Mouse (Mus musculus) midbrain, embryonic 14.5 days (tissue): ENCODE data around the gene Acmsd. TPM values are rescaled to one million over a fixed set of nuclear protein-coding genes. Genes with fewer than 3 reads are reported as not detected.
"Not testable (repeated sequence)": the region's sequence is repeated elsewhere in the genome, so short reads cannot be mapped to it uniquely, and the experiment has no call there.

Experiments used
- ATAC-seq: fragments of 200-750 bp; cut with Nextera tagmentation; 2 replicates; pipeline ENCODE4 v1.8.0; 2017; ENCODE audit warnings: moderate number of reproducible peaks, moderate library complexity; ENCODE audit not compliant: low FRiP score, low TSS enrichment
- DNase-seq: peaks from one replicate; pipeline ENCODE4 v3.0.0-alpha.2; 2015
- H3K27ac ChIP-seq: fragments of 300-500 bp; sonication (generic); replicated peaks from 2 replicates; pipeline ENCODE4 v1.5.1; 2014; ENCODE audit warnings: mild to moderate bottlenecking, low read depth, low read length, moderate library complexity
- H3K27me3 ChIP-seq: fragments of 300-500 bp; sonication (generic); 2 replicates; pipeline ENCODE4 v1.6.1; 2014; ENCODE audit warnings: low read length, control low read depth, mixed read lengths; ENCODE audit not compliant: control insufficient read depth, insufficient read depth
- H3K36me3 ChIP-seq: fragments of 300-500 bp; sonication (generic); 2 replicates; pipeline ENCODE4 v1.6.1; 2014; ENCODE audit warnings: low read length, control low read depth; ENCODE audit not compliant: control insufficient read depth, insufficient read depth
- H3K4me1 ChIP-seq: fragments of 300-500 bp; sonication (generic); 2 replicates; pipeline ENCODE4 v1.6.1; 2014; ENCODE audit warnings: mild to moderate bottlenecking, antibody characterized with exemption, low read length, control low read depth; ENCODE audit not compliant: control insufficient read depth, insufficient read depth
- H3K4me2 ChIP-seq: fragments of 300-500 bp; sonication (generic); 2 replicates; pipeline ENCODE4 v1.6.1; 2014; ENCODE audit warnings: mild to moderate bottlenecking, low read length, moderate library complexity
- H3K4me3 ChIP-seq: fragments of 300-500 bp; sonication (generic); replicated peaks from 2 replicates; pipeline ENCODE4 v1.5.1; 2014; ENCODE audit warnings: low read depth, low read length
- H3K9ac ChIP-seq: fragments of 300-500 bp; sonication (generic); replicated peaks from 2 replicates; pipeline ENCODE4 v1.6.1; 2014; ENCODE audit warnings: mild to moderate bottlenecking, low read length, moderate library complexity
- H3K9me3 ChIP-seq: fragments of 300-500 bp; sonication (generic); 2 replicates; pipeline ENCODE4 v1.6.1; 2016; ENCODE audit warnings: low read length, control low read depth, mixed read lengths; ENCODE audit not compliant: control insufficient read depth
- WGBS: fragments of 180-500 bp; shearing (Covaris S2); extraction: QIAGEN DNeasy Blood & Tissue Kit; methylation state at CpG from one replicate; pipeline ENCODE4 v1.1.7; 2014; 5-methylcytosine and 5-hydroxymethylcytosine counted together
- polyA plus RNA-seq: library from polyadenylated mRNA; unstranded; fragments of >200 nt; fragmentation: Nextera tagmentation; extraction: Ambion mirVana; gene quantifications from 2 replicates; pipeline ENCODE4 v1.2.1, GENCODE M21; 2014

Acmsd gene
- polyA plus RNA-seq, 1 experiment from 2014 or later = 0.13 TPM

DNA sequence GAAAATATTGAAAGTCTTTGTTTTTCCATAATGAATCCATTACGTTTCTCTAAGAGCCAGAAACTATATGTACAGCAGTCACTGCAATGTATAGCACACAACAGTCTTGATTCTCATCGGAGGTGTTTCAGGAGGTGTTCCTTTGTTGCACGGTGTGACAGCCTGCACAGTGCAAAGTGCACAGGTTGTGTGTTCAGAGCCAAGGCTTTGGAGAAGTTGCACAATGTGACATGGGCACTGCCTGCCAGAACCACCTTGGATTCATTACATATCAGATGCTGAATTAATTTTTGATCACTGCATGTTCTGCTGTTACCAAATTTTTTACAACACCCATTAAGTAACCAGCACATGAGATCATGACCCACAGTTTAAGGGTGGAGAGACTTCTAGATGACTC lies 3.2 kb downstream of the Acmsd start:
- Histone ChIP-seq H3K4me1 (no peaks in the 10 kb centered on the region), H3K27ac (no peak overlapping the region), H3K9me3 (no peaks in the 10 kb centered on the region), H3K9ac (no peak overlapping the region), H3K4me2 (no peak overlapping the region), H3K27me3 (no peaks in the 10 kb centered on the region), H3K36me3 (no peaks in the 10 kb centered on the region), H3K4me3 (no peak overlapping the region)
- ATAC-seq = no peak
- no peak for DNase-seq
- WGBS = 90% methylated on average over 3 of the region's 3 CpGs

DNA sequence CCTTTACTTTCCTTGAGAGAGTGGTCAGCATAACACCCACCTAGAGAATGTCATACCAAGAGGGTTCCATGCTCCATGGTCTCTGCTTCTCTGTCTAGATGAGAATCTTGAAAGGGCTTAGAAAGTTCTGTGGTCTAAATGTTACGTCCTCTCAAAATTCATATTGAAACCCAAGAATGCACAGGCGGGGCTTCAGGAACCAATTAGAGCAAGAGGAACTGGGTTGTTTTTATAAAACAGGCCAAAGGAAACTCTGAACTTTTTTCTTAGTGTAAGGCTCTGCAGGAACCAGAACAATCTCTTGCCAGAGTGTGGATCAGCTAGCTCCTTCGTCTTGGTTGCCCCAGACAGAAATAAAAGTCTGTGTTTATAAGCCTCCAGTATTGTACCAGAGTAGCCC lies 3.6 kb downstream of the Acmsd start:
- no peak overlapping the region for H3K4me3 ChIP-seq
- ATAC-seq = no peak
- no peaks in the 10 kb centered on the region for H3K27me3 ChIP-seq
- WGBS = 84% methylated on average over 3 of the region's 3 CpGs
- H3K36me3 ChIP-seq = no peaks in the 10 kb centered on the region
- H3K9me3 ChIP-seq = no peaks in the 10 kb centered on the region
- H3K9ac ChIP-seq = no peak overlapping the region
- no peak overlapping the region for H3K27ac ChIP-seq
- no peak overlapping the region for H3K4me2 ChIP-seq
- no peaks in the 10 kb centered on the region for H3K4me1 ChIP-seq
- DNase-seq = no peak

DNA sequence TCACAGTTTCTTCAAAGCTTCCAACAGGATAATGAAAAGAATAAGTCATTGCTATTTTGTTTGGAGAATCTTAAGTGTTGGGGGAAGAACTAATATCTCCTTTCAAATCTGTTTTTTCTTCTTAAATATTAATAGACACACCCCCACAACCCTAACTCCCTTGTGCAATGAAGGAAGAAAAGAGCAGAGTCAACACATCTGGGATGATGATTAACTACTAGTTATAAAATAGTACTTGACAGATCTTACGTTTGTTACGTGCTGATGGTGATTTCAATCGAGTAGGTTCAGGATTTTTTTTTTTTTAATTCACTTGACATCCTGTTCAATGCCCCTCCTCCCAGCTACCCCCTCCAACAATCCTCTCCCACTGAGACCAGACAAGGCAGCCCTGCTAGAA lies 6.1 kb downstream of the Acmsd start:
- DNase-seq = no peak
- ATAC-seq = no peak
- H3K27me3 ChIP-seq = no peaks in the 10 kb centered on the region
- no peak overlapping the region for H3K4me2 ChIP-seq
- no peak overlapping the region for H3K9ac ChIP-seq
- H3K4me1 ChIP-seq = no peaks in the 10 kb centered on the region
- H3K9me3 ChIP-seq = no peaks in the 10 kb centered on the region
- H3K27ac ChIP-seq = no peak overlapping the region
- 89% methylated on average over 3 of the region's 3 CpGs for WGBS
- H3K36me3 ChIP-seq = no peaks in the 10 kb centered on the region
- H3K4me3 ChIP-seq = no peak overlapping the region

DNA sequence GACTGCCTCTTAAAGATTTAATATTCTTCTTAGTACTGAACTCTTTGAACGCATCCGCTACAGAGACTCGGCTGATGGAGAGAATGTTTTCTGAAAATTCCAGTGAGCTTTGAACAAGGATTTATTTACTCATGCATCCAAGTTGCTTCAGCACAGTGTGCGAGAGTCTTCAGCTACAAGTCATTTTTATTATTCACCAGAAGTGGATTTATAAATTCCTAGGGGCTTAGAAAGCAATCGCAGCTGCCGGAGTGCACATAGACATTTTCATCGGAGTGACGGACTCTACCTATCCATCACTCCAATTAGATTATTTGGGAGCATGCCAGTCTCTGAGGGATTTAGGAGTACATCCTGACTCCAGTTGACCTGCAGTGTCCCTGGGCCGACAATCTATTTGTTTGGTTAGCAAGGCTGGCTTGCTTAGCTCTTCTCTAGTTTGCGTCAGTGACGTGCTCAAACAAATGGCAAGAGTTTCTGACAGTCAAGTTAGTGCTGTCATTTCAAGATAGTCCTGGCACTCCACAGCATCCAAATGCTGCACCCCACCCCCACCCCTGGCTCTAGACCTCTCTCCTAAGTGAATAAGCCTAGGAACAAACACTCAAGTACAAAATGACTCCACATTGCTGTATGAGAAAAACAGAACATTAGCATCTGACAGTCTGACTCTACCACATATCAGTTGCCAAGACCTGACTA lies 21.3 kb downstream of the Acmsd start:
- 63% methylated on average over 11 of the region's 11 CpGs for WGBS
- Histone ChIP-seq H3K27ac (no peak overlapping the region), H3K9me3 (no peaks in the 10 kb centered on the region; the same call in 1 of the 2 replicates), H3K27me3 (no peaks in the 10 kb centered on the region), H3K4me3 (no peak overlapping the region), H3K9ac (no peak overlapping the region), H3K4me1 (peaks cover 4% of the 10 kb centered on the region; the same call in 1 of the 2 replicates), H3K4me2 (peak overlapping the region; percentile 13; the same call in 1 of the 2 replicates), H3K36me3 (no peaks in the 10 kb centered on the region)
- ATAC-seq (no peak), DNase-seq (peak; percentile 27)

DNA sequence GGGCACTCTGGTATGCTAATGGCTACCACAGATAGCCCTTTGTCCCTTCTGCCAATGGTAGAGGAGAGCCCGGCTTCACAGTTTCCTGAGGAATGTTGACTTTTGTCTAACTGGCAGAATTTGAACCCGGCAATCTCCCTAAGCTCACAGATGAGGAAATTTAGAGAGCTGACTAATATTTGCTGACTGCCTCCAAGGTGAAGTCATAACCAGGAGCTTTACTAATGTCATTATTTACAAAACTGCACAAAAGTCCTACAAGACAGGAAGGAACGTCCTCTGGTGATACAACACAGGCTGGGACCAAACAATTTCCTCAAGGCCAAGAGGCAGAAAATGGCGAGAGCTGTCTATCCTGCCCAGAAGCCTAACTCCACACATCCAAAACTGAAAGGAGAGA lies 26.6 kb downstream of the Acmsd start:
- H3K36me3 ChIP-seq = no peaks in the 10 kb centered on the region
- H3K27ac ChIP-seq = no peak overlapping the region
- DNase-seq (no peak), ATAC-seq (no peak)
- H3K9me3 ChIP-seq = no peaks in the 10 kb centered on the region
- no peaks in the 10 kb centered on the region for H3K4me1 ChIP-seq
- WGBS = 84% methylated on average over 4 of the region's 4 CpGs
- H3K27me3 ChIP-seq = no peaks in the 10 kb centered on the region
- no peak overlapping the region for H3K4me2 ChIP-seq
- no peak overlapping the region for H3K4me3 ChIP-seq
- H3K9ac ChIP-seq = no peak overlapping the region

DNA sequence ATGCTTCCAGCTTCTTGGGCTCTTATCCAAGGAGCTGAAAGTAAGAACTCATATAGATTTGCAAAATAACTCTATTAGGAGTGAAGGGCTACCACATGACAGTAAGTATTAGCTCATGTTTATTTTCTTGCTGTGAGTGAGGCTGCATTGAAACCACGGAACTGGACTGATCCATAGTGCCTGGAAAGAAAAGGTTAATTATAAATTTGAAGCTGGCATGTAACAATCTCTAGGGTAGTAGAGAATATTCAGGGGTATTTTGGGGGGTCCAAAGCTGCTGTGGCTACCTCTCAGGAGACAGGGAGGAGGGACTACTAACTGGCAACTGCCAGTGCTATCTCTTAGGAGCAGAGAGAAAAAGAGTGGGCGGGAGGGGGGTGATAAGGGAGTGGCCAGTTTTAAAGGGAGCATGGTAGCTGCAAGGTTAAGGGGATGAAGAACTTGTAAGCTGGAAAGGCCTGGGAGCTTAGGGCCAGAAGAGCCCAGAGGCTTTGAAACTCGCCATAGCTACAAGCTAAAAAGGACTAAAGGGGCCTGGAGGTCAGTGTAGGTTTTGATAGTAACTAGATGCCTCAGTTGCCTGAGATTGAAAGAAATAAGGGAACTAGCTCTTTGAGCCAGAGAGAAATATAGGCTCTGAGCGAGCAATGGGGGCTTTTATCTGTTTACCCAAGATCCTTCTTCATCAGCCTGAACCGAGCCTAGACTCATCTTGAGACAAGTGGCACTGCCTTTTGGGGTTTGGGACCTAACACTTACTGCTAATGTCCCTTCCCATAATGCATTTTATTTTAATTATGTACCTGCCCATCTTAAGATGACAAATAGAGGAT lies 27.3 kb downstream of the Acmsd start:
- WGBS = 80% methylated on average over 5 of the region's 5 CpGs
- Histone ChIP-seq H3K4me3 (no peak overlapping the region), H3K36me3 (no peaks in the 10 kb centered on the region), H3K4me2 (no peak overlapping the region), H3K4me1 (no peaks in the 10 kb centered on the region), H3K27me3 (no peaks in the 10 kb centered on the region), H3K9ac (no peak overlapping the region), H3K27ac (no peak overlapping the region), H3K9me3 (no peaks in the 10 kb centered on the region)
- ATAC-seq (no peak), DNase-seq (no peak)

DNA sequence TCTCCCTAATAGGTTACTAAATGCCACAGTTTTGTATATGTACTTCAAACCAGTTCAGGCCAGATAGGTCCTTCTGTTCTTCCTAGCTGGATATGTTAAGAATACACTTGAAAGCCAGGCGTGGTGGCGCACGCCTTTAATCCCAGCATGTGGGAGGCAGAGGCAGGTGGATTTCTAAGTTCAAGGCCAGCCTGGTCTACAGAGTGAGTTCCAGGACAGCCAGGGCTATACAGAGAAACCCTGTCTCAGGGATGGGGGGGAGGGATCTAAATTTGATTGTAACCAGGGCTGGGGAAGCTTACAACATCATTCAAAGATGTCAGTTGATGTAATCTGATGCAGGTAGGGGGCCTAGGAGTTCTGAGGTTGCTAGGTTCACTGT lies 27.9 kb downstream of the Acmsd start:
- H3K36me3 ChIP-seq, H3K4me3 ChIP-seq, H3K9ac ChIP-seq, ATAC-seq, H3K4me2 ChIP-seq, DNase-seq, H3K27ac ChIP-seq, H3K4me1 ChIP-seq, H3K9me3 ChIP-seq, H3K27me3 ChIP-seq: not testable (repeated sequence)
- WGBS = 95% methylated on average over 3 of the region's 3 CpGs

DNA sequence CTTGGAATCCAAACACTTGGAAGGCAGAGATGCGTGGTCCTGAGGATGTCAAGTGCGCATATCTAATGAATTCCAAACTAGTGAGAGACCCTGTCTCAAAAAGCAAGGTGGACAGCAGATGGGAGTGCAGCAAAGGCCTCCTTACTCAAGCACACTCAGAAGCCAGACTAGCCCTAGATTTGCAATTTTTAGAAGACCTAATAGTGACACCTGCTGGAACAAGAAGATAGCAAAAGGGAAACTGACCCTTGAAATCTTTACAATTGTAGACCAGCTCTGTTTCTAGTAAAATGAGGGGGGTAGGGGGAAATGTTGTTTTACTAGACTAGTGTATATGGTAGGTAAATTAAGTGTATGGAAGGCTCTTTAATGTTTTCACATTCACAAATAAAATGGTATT lies 36.3 kb downstream of the Acmsd start:
- Histone ChIP-seq H3K4me2 (no peak overlapping the region), H3K4me1 (no peaks in the 10 kb centered on the region), H3K36me3 (no peaks in the 10 kb centered on the region), H3K27me3 (no peaks in the 10 kb centered on the region), H3K9ac (no peak overlapping the region), H3K4me3 (no peak overlapping the region), H3K27ac (no peak overlapping the region), H3K9me3 (no peaks in the 10 kb centered on the region)
- DNase-seq (peak; percentile 77), ATAC-seq (no peak)
- 65% methylated on average over 2 of the region's 2 CpGs for WGBS

DNA sequence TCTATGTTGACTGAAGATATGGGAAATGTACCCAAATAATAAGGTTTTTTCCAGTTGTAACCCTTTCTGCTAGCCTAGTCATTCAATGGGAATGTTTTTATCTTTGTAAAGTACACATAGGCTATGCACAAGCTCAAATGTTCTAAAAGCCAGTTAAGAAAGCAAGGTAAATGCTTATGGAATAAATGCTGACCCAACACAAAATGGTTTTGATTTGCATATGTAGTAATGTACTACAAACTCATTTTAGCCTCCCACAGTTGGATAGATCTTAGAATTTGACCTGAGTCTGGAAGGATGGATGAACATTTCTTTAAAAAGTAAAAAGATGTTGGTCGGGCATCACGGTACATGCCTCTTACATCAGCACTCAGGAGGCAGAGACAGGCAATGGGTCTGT lies 37.5 kb downstream of the Acmsd start:
- no peaks in the 10 kb centered on the region for H3K9me3 ChIP-seq
- no peak overlapping the region for H3K4me3 ChIP-seq
- WGBS = 92% methylated on average over 2 of the region's 2 CpGs
- DNase-seq (no peak), ATAC-seq (no peak)
- H3K27me3 ChIP-seq = no peaks in the 10 kb centered on the region
- no peaks in the 10 kb centered on the region for H3K36me3 ChIP-seq
- no peaks in the 10 kb centered on the region for H3K4me1 ChIP-seq
- H3K9ac ChIP-seq = no peak overlapping the region
- no peak overlapping the region for H3K4me2 ChIP-seq
- H3K27ac ChIP-seq = no peak overlapping the region
